Mouse (Mus musculus) 3134 (cell line): Measurements from ENCODE around the gene Trim46.

ENCODE experiments used
- DNase-seq: peaks from one replicate; pipeline ENCODE4 v3.0.0-alpha.2; 2011; ENCODE audit warnings: low spot score; ENCODE audit not compliant: insufficient read length; ENCODE audit errors: extremely low read depth

Trim46 gene

GRCm38 (mm10) chr3:89276061-89276460, 30.0 kb upstream of the Trim46 start:
- DNase-seq, result no peak

- peak; percentile 47 for DNase-seq
Observed at GRCm38 (mm10) chr3:89271760-89272159, 25.7 kb upstream of the Trim46 start.

GRCm38 (mm10) chr3:89270891-89271290, 24.8 kb upstream of the Trim46 start:
- DNase-seq, result peak; percentile 90

GRCm38 (mm10) chr3:89270051-89270755, 24.1 kb upstream of the Trim46 start, which contains the start of gene Slc50a1:
Gene Slc50a1, minus strand, starts transcription at chr3:89270570.
- DNase-seq, result peak; percentile 89

GRCm38 (mm10) chr3:89268916-89269315, 22.8 kb upstream of the Trim46 start:
- DNase-seq, result no peak

- DNase-seq, result peak; percentile 72
Observed at GRCm38 (mm10) chr3:89266439-89266893, 20.4 kb upstream of the Trim46 start.

GRCm38 (mm10) chr3:89262417-89262816, 16.3 kb upstream of the Trim46 start:
- no peak for DNase-seq

- no peak for DNase-seq
Observed at GRCm38 (mm10) chr3:89260211-89260610, 14.1 kb upstream of the Trim46 start.

- DNase-seq, result no peak
Observed at GRCm38 (mm10) chr3:89259076-89259475, 13.0 kb upstream of the Trim46 start, which contains the start of gene Dpm3. Gene Dpm3, plus strand, starts transcription at chr3:89259358.

GRCm38 (mm10) chr3:89256177-89256576, 10.1 kb upstream of the Trim46 start:
- no peak for DNase-seq

- no peak for DNase-seq
Observed at GRCm38 (mm10) chr3:89254994-89255393, 8.9 kb upstream of the Trim46 start.

GRCm38 (mm10) chr3:89251365-89251895, 5.3 kb upstream of the Trim46 start:
- no peak for DNase-seq

- DNase-seq, result no peak
Observed at GRCm38 (mm10) chr3:89250435-89251040, 4.4 kb upstream of the Trim46 start.

GRCm38 (mm10) chr3:89247466-89247865, 1.4 kb upstream of the Trim46 start:
- no peak for DNase-seq

- DNase-seq, result no peak
Observed at GRCm38 (mm10) chr3:89245688-89246171, 379 bp downstream of the Trim46 start, which contains the start of gene Krtcap2. Gene Krtcap2, plus strand, starts transcription at chr3:89245966.

- no peak for DNase-seq
Observed at GRCm38 (mm10) chr3:89244982-89245687, 974 bp downstream of the Trim46 start.

- DNase-seq, result no peak
Observed at GRCm38 (mm10) chr3:89244158-89244981, 1.7 kb downstream of the Trim46 start.

- no peak for DNase-seq
Observed at GRCm38 (mm10) chr3:89243609-89244008, 2.5 kb downstream of the Trim46 start.

GRCm38 (mm10) chr3:89242331-89242895, 3.7 kb downstream of the Trim46 start:
- DNase-seq, result no peak

GRCm38 (mm10) chr3:89238494-89238893, 7.6 kb downstream of the Trim46 start:
- DNase-seq, result no peak
